Mouse (Mus musculus) retina, postnatal 7 days (tissue): Measurements from ENCODE around the gene Hemk1.
"Not testable (repeated sequence)": the region's sequence is repeated elsewhere in the genome, so short reads cannot be mapped to it uniquely, and the experiment has no call there.

Source experiments
- DNase-seq: peaks from one replicate; pipeline ENCODE4 v3.0.0-alpha.2; 2012; ENCODE audit warnings: low read depth, low spot score

Hemk1 gene

GRCm38 (mm10) chr9:107308346-107309000 is 29.7 kb downstream of the Hemk1 start:
- DNase-seq = no peak

GRCm38 (mm10) chr9:107307886-107308285 is 30.3 kb downstream of the Hemk1 start:
- DNase-seq = no peak

GRCm38 (mm10) chr9:107307099-107307872 is 30.9 kb downstream of the Hemk1 start:
- no peak for DNase-seq

- not testable (repeated sequence) for DNase-seq
These were observed 31.5 kb downstream of the Hemk1 start for GRCm38 (mm10) chr9:107306673-107307072.

- no peak for DNase-seq
These were observed 32.3 kb downstream of the Hemk1 start for GRCm38 (mm10) chr9:107305601-107306542.

GRCm38 (mm10) chr9:107305012-107305411 is 33.1 kb downstream of the Hemk1 start:
- no peak for DNase-seq

GRCm38 (mm10) chr9:107304383-107304782 is 33.8 kb downstream of the Hemk1 start:
- DNase-seq = no peak

- DNase-seq = no peak
These were observed 34.2 kb downstream of the Hemk1 start for GRCm38 (mm10) chr9:107303900-107304299.

GRCm38 (mm10) chr9:107303121-107303820 is 34.9 kb downstream of the Hemk1 start:
- DNase-seq = no peak

- DNase-seq = no peak
These were observed 35.6 kb downstream of the Hemk1 start for GRCm38 (mm10) chr9:107302592-107302991.

GRCm38 (mm10) chr9:107301554-107302331 is 36.4 kb downstream of the Hemk1 start:
- no peak for DNase-seq

GRCm38 (mm10) chr9:107300224-107300973 is 37.8 kb downstream of the Hemk1 start:
- no peak for DNase-seq

- no peak for DNase-seq
These were observed 38.4 kb downstream of the Hemk1 start for GRCm38 (mm10) chr9:107299783-107300182.

GRCm38 (mm10) chr9:107298876-107299275 is 39.3 kb downstream of the Hemk1 start:
- no peak for DNase-seq

- DNase-seq = no peak
These were observed 39.9 kb downstream of the Hemk1 start for GRCm38 (mm10) chr9:107298059-107298780.

GRCm38 (mm10) chr9:107297658-107298057 is 40.5 kb downstream of the Hemk1 start:
- no peak for DNase-seq

- no peak for DNase-seq
These were observed 41.1 kb downstream of the Hemk1 start for GRCm38 (mm10) chr9:107297059-107297458.

GRCm38 (mm10) chr9:107296501-107296965 is 41.6 kb downstream of the Hemk1 start:
- peak; percentile 84 for DNase-seq

GRCm38 (mm10) chr9:107296041-107296440 is 42.1 kb downstream of the Hemk1 start:
- DNase-seq = no peak

- DNase-seq = no peak
These were observed 42.3 kb downstream of the Hemk1 start, which contains the start of gene Cish for GRCm38 (mm10) chr9:107296016-107296040. TSS of gene Cish (plus strand) at chr9:107296026.
